Mouse (Mus musculus) stomach, embryonic 16.5 days (tissue): ENCODE measurements around the gene Gucd1. TPM values are rescaled to one million over a fixed set of nuclear protein-coding genes. Genes with fewer than 3 reads are reported as not detected.

Experiments used
- ATAC-seq: fragments of 200-750 bp; cut with Nextera tagmentation; 2 replicates; pipeline ENCODE4 v1.8.0; 2017; ENCODE audit warnings: moderate number of reproducible peaks, moderate TSS enrichment; ENCODE audit not compliant: insufficient read depth, low FRiP score
- H3K27ac ChIP-seq: fragments of 300-500 bp; sonication (generic); 2 replicates; pipeline ENCODE4 v1.5.1; 2014; ENCODE audit warnings: low read length
- H3K27me3 ChIP-seq: fragments of 300-500 bp; sonication (generic); 2 replicates; pipeline ENCODE4 v1.6.1; 2014; ENCODE audit warnings: low read length, control low read depth, mixed read lengths; ENCODE audit not compliant: control insufficient read depth, insufficient read depth
- H3K36me3 ChIP-seq: fragments of 300-500 bp; sonication (generic); 2 replicates; pipeline ENCODE4 v1.6.1; 2014; ENCODE audit warnings: low read length; ENCODE audit not compliant: control insufficient read depth, insufficient read depth
- H3K4me1 ChIP-seq: fragments of 300-500 bp; sonication (generic); 2 replicates; pipeline ENCODE4 v1.6.1; 2014; ENCODE audit warnings: low read length, control low read depth, mixed read lengths; ENCODE audit not compliant: control insufficient read depth, insufficient read depth
- H3K4me2 ChIP-seq: fragments of 300-500 bp; sonication (generic); 2 replicates; pipeline ENCODE4 v1.6.1; 2014; ENCODE audit warnings: low read depth, low read length, mixed read lengths
- H3K4me3 ChIP-seq: fragments of 300-500 bp; sonication (generic); replicated peaks from 2 replicates; pipeline ENCODE4 v1.5.1; 2014; ENCODE audit warnings: mild to moderate bottlenecking, low read length
- H3K9ac ChIP-seq: fragments of 300-500 bp; sonication (generic); 2 replicates; pipeline ENCODE4 v1.6.1; 2014; ENCODE audit warnings: low read length
- H3K9me3 ChIP-seq: fragments of 300-500 bp; sonication (generic); replicated peaks from 2 replicates; pipeline ENCODE4 v1.6.1; 2016; ENCODE audit warnings: low read length, control low read depth; ENCODE audit not compliant: control insufficient read depth
- WGBS: fragments of 180-500 bp; shearing (Covaris S2); extraction: QIAGEN DNeasy Blood & Tissue Kit; methylation state at CpG from one replicate; pipeline ENCODE4 v1.1.7; 2014; 5-methylcytosine and 5-hydroxymethylcytosine counted together
- polyA plus RNA-seq: library from polyadenylated mRNA; unstranded; fragments of >200 nt; fragmentation: Nextera tagmentation; extraction: Ambion mirVana; gene quantifications from 2 replicates; pipeline ENCODE4 v1.2.1, GENCODE M21; 2015

Gucd1 gene
- polyA plus RNA-seq, 1 experiment from 2014 or later: 24.7 TPM

DNA sequence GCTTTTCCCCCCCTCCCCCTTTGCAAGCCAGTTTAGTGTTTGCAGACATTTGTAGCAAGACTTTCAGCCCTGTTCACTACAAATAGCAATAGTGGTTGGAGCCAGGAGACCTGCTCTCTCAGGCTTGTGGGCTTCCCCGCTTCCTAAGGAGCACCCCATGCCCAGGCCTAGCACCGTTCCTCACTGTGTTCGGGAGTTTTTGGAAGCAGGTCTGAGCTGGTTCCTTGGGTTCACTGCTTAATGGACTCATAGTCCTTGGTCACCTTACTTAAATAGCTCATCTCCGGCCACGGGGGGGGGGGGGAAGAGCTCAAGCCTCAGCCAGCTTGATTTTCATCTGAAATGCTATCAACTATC is 213.7 kb downstream of the Gucd1 start:
- Histone ChIP-seq H3K4me3 (no peak overlapping the region), H3K27me3 (no peaks in the 10 kb centered on the region), H3K9ac (no peak overlapping the region), H3K9me3 (no peaks in the 10 kb centered on the region), H3K27ac (peak overlapping the region; percentile 34; the same call in 1 of the 2 replicates), H3K4me1 (0 out of 2 replicates have a peak, but pooled peaks cover 3% of the 10 kb centered on the region), H3K36me3 (no peaks in the 10 kb centered on the region; the same call in 1 of the 2 replicates), H3K4me2 (no peak overlapping the region)
- 87% methylated on average over 5 of the region's 5 CpGs for WGBS
- ATAC-seq: no peak

GRCm38 (mm10) chr10:75303324-75304048 is 214.3 kb downstream of the Gucd1 start:
- H3K4me2 ChIP-seq: no peak overlapping the region
- H3K9ac ChIP-seq: no peak overlapping the region
- no peaks in the 10 kb centered on the region; the same call in 1 of the 2 replicates for H3K36me3 ChIP-seq
- no peak for ATAC-seq
- H3K9me3 ChIP-seq: no peaks in the 10 kb centered on the region
- no peak overlapping the region for H3K4me3 ChIP-seq
- no peak overlapping the region for H3K27ac ChIP-seq
- no peaks in the 10 kb centered on the region for H3K27me3 ChIP-seq
- WGBS: 77% methylated on average over 8 of the region's 8 CpGs
- H3K4me1 ChIP-seq: 0 out of 2 replicates have a peak, but pooled peaks cover 3% of the 10 kb centered on the region

DNA sequence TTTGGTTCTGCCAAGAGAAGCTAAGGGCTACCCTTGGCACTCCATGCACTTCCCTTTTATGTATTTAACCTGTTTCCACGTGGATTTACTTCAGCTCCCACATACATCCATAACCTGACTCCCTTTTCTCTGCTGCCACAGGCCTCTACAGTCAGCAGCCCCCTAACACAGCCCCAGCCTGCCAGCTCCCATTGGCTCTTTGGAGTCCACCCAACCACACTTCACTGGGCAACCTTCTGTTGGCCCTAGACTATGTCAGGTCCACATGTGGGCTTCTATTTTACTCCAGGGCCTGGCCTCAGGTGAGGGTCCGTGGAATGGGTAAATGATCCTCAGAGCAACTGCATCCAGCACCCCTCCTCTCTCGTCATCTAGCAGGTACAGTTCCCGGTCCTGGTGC is 215.2 kb downstream of the Gucd1 start:
- Histone ChIP-seq H3K27ac (no peak overlapping the region), H3K4me3 (no peak overlapping the region), H3K9ac (no peak overlapping the region), H3K4me1 (0 out of 2 replicates have a peak, but pooled peaks cover 3% of the 10 kb centered on the region), H3K36me3 (no peaks in the 10 kb centered on the region; the same call in 1 of the 2 replicates), H3K27me3 (no peaks in the 10 kb centered on the region), H3K9me3 (no peaks in the 10 kb centered on the region), H3K4me2 (no peak overlapping the region)
- no peak for ATAC-seq
- 91% methylated on average over 4 of the region's 4 CpGs for WGBS

- 84% methylated on average over 4 of the region's 4 CpGs for WGBS
- no peaks in the 10 kb centered on the region; the same call in 1 of the 2 replicates for H3K36me3 ChIP-seq
- no peak overlapping the region for H3K27ac ChIP-seq
- no peaks in the 10 kb centered on the region for H3K9me3 ChIP-seq
- H3K9ac ChIP-seq: no peak overlapping the region
- H3K4me1 ChIP-seq: 0 out of 2 replicates have a peak, but pooled peaks cover 3% of the 10 kb centered on the region
- no peaks in the 10 kb centered on the region for H3K27me3 ChIP-seq
- ATAC-seq: no peak
- H3K4me2 ChIP-seq: no peak overlapping the region
- no peak overlapping the region for H3K4me3 ChIP-seq
Measured at GRCm38 (mm10) chr10:75301937-75302336, 215.8 kb downstream of the Gucd1 start.

GRCm38 (mm10) chr10:75301195-75301806 is 216.5 kb downstream of the Gucd1 start:
- Histone ChIP-seq H3K4me3 (no peak overlapping the region), H3K4me2 (no peak overlapping the region), H3K4me1 (0 out of 2 replicates have a peak, but pooled peaks cover 3% of the 10 kb centered on the region), H3K36me3 (no peaks in the 10 kb centered on the region; the same call in 1 of the 2 replicates), H3K27me3 (no peaks in the 10 kb centered on the region), H3K9ac (no peak overlapping the region), H3K9me3 (no peaks in the 10 kb centered on the region), H3K27ac (no peak overlapping the region)
- 91% methylated on average over 12 of the region's 12 CpGs for WGBS
- no peak for ATAC-seq

Other genes starting within 250 kb of the Gucd1 start
- gene Adora2a, start 201.1 kb downstream of the Gucd1 start, polyA plus RNA-seq: 3.0 and 3.5 TPM in 2 replicates
- gene Upb1, start 116.9 kb downstream of the Gucd1 start, polyA plus RNA-seq: 4.3 and 5.8 TPM in 2 replicates
- 115 and 134 TPM in 2 replicates for gene Snrpd3, start 421 bp downstream of the Gucd1 start, polyA plus RNA-seq
- 1.2 and 2.0 TPM in 2 replicates for gene Lrrc75b, start 42.4 kb upstream of the Gucd1 start, polyA plus RNA-seq
- 35.1 and 35.4 TPM in 2 replicates for gene Ggt1, start 43.6 kb upstream of the Gucd1 start, polyA plus RNA-seq
- gene Ggt5, start 71.4 kb upstream of the Gucd1 start, polyA plus RNA-seq: 4.3 and 6.5 TPM in 2 replicates
- gene Susd2, start 126.0 kb upstream of the Gucd1 start, polyA plus RNA-seq: 16.1 and 18.6 TPM in 2 replicates
- gene Cabin1, start 246.4 kb upstream of the Gucd1 start, polyA plus RNA-seq: 29.3 and 34.0 TPM in 2 replicates